Mouse (Mus musculus) stomach, embryonic 15.5 days (tissue): ENCODE data around the gene Tbcc. TPM values are rescaled to one million over a fixed set of nuclear protein-coding genes. Genes with fewer than 3 reads are reported as not detected.

Experiments used
- polyA plus RNA-seq: library from polyadenylated mRNA; unstranded; fragments of >200 nt; fragmentation: Nextera tagmentation; extraction: Ambion mirVana; gene quantifications from 2 replicates; pipeline ENCODE4 v1.2.1, GENCODE M21; 2015

Gene Tbcc
- polyA plus RNA-seq, 1 experiment from 2014 or later: 63.0 TPM

Other genes starting within 250 kb of the Tbcc start
- 38.4 and 41.4 TPM in 2 replicates for gene Klc4, start 244.7 kb upstream of the Tbcc start, polyA plus RNA-seq
- 112 and 126 TPM in 2 replicates for gene Mrpl2, start 244.5 kb upstream of the Tbcc start, polyA plus RNA-seq
- 42.9 and 49.5 TPM in 2 replicates for gene Cul7, start 240.3 kb upstream of the Tbcc start, polyA plus RNA-seq
- gene Rrp36, start 216.3 kb upstream of the Tbcc start, polyA plus RNA-seq: 53.2 and 57.2 TPM in 2 replicates
- 145 and 153 TPM in 2 replicates for gene Mea1, start 211.9 kb upstream of the Tbcc start, polyA plus RNA-seq
- gene Klhdc3, start 209.8 kb upstream of the Tbcc start, polyA plus RNA-seq: 102 and 103 TPM in 2 replicates
- 72.8 and 86.7 TPM in 2 replicates for gene Ppp2r5d, start 185.6 kb upstream of the Tbcc start, polyA plus RNA-seq
- 24.9 and 27.1 TPM in 2 replicates for gene Pex6, start 179.2 kb upstream of the Tbcc start, polyA plus RNA-seq
- 12.5 and 15.0 TPM in 2 replicates for gene Gnmt, start 161.5 kb upstream of the Tbcc start, polyA plus RNA-seq
- 79.0 and 79.3 TPM in 2 replicates for gene Cnpy3, start 138.5 kb upstream of the Tbcc start, polyA plus RNA-seq
- 0.37 and 0.57 TPM in 2 replicates for gene Ptcra, start 127.0 kb upstream of the Tbcc start, polyA plus RNA-seq
- 76.0 and 89.3 TPM in 2 replicates for gene 2310039H08Rik, start 118.0 kb upstream of the Tbcc start, polyA plus RNA-seq
- gene Rpl7l1, start 108.0 kb upstream of the Tbcc start, polyA plus RNA-seq: 145 and 155 TPM in 2 replicates
- gene Bicral, start 32.2 kb upstream of the Tbcc start, polyA plus RNA-seq: 4.6 and 5.6 TPM in 2 replicates
- not detected in 2 replicates for gene Prph2, start 19.8 kb downstream of the Tbcc start, polyA plus RNA-seq
- 15.8 and 17.7 TPM in 2 replicates for gene Ubr2, start 119.9 kb downstream of the Tbcc start, polyA plus RNA-seq